Mouse (Mus musculus): ENCODE measurements around the gene Gabpb2. TPM values are rescaled to one million over a fixed set of nuclear protein-coding genes. Genes with fewer than 3 reads are reported as not detected.

Gabpb2 gene
- total and polyA plus RNA-seq, 2 experiments from 2014 or later = 3.1 to 6.6 TPM

DNA sequence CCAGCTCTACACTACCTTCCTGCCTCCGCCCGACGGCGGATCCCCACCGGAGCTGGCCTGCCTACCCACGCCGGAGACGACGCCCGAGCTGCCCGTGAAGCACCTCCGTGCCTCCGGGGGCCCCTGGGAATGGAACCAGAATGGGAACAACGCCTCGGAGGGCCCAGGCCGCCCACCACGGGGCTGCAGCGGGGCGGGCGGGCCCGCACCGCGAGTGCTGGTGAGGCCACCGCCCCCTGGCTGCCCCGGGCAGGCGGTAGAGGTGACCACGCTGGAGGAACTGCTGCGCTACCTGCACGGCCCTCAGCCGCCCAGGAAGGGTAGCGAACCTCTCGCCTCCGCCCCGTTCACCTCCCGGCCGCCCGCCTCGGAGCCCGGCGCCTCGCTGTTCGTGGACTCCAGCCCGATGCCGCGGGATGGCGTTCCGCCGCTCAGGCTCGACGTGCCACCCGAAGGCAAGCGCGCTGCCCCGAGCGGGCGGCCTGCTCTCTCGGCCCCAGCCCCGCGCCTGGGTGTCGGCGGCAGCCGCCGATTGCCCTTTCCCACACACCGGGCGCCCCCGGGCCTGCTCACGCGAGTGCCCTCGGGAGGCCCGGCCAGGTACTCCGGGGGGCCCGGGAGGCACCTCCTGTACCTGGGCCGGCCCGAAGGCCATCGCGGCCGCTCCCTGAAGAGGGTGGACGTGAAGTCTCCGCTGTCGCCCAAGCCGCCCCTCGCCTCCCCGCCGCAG lies 45.0 kb downstream of the Gabpb2 start:
- H3K36me3 ChIP-seq (replicated peaks; ENCODE audit: control insufficient read depth, insufficient read depth, low read length) = no peaks in the 10 kb centered on the region
- DNase-seq (ENCODE audit: low spot score) (no peak), ATAC-seq (ENCODE audit: insufficient read depth, low read depth) (no peak)
- H3K4me3 ChIP-seq (ENCODE audit: low read depth, low read length) = peak overlapping the region; percentile 51
- no peak overlapping the region for H3K9ac ChIP-seq (replicated peaks; ENCODE audit: low read depth, low read length)
- no peaks in the 10 kb centered on the region for H3K9me3 ChIP-seq (replicated peaks; ENCODE audit: control insufficient read depth, low read length)
- WGBS = 27% methylated on average over 79 of the region's 84 CpGs
- TF ChIP-seq EP300 (IDR thresholded peaks at IDR 0.05; ENCODE audit: low read depth) = no peak
- peak overlapping the region; percentile 71 for H3K4me2 ChIP-seq (ENCODE audit: low read depth, low read length)
- H3K27me3 ChIP-seq (ENCODE audit: control insufficient read depth, insufficient read depth, low read length) = peaks cover 48% of the 10 kb centered on the region
- H3K27ac ChIP-seq (ENCODE audit: low read depth) = no peak overlapping the region
- 0 out of 2 replicates have a peak, but pooled peaks cover 9% of the 10 kb centered on the region for H3K4me1 ChIP-seq (ENCODE audit: control insufficient read depth, insufficient read depth)

DNA sequence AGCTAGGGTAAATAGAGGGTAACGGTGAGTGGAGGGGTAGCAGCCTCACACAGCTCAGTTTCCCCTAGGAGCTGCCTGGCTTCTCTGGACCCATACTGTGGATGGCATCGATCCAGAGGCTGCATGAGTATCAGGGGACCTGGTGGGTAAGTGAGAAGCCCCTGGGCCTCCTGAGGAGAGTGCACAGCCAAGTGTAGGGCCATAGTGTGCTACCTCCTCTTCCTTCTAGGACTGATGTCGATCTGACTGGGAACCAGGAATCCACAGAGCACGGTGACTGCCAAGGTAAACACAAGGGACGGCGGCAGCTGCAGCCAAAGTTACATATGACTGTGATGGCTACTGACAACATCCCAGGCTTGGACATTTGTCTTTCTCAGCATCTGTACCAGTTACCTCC lies 46.6 kb downstream of the Gabpb2 start:
- Histone ChIP-seq H3K27ac (ENCODE audit: low read depth) (no peak overlapping the region), H3K27me3 (ENCODE audit: control insufficient read depth, insufficient read depth, low read length) (peaks cover 52% of the 10 kb centered on the region), H3K4me3 (ENCODE audit: low read depth, low read length) (no peak overlapping the region), H3K36me3 (replicated peaks; ENCODE audit: control insufficient read depth, insufficient read depth, low read length) (no peaks in the 10 kb centered on the region), H3K9me3 (replicated peaks; ENCODE audit: control insufficient read depth, low read length) (no peaks in the 10 kb centered on the region), H3K9ac (replicated peaks; ENCODE audit: low read depth, low read length) (no peak overlapping the region), H3K4me2 (ENCODE audit: low read depth, low read length) (no peak overlapping the region), H3K4me1 (ENCODE audit: control insufficient read depth, insufficient read depth) (0 out of 2 replicates have a peak, but pooled peaks cover 9% of the 10 kb centered on the region)
- no peak for DNase-seq (ENCODE audit: low spot score)
- no peak for TF ChIP-seq CTCF (IDR thresholded peaks at IDR 0.05; ENCODE audit: low read depth)
- TF ChIP-seq EP300 (IDR thresholded peaks at IDR 0.05; ENCODE audit: low read depth) = no peak
- WGBS = 71% methylated on average over 6 of the region's 6 CpGs
- no peak for ATAC-seq (ENCODE audit: insufficient read depth, low read depth)

DNA sequence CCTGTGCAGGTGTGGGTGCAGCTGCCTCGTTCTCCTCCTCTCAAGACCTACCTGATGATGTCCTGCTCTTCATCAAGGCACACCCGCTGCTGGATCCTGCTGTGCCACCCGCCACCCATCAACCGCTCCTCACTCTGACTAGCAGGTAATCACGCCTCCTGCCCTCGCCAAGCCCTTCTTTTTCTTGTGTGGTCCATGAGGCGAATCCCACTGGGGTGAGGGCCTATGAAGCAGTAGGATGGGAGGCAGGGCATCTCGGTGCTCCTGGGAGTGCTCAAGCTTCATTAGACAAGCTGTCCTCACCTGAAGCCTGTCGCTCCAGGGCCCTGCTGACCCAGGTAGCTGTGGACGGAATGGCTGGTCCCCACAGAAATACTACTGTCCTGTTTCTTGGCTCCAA lies 47.7 kb downstream of the Gabpb2 start:
- Histone ChIP-seq H3K9me3 (replicated peaks; ENCODE audit: control insufficient read depth, low read length) (no peaks in the 10 kb centered on the region), H3K27me3 (ENCODE audit: control insufficient read depth, insufficient read depth, low read length) (peaks cover 49% of the 10 kb centered on the region), H3K36me3 (replicated peaks; ENCODE audit: control insufficient read depth, insufficient read depth, low read length) (no peaks in the 10 kb centered on the region), H3K27ac (ENCODE audit: low read depth) (no peak overlapping the region), H3K4me2 (ENCODE audit: low read depth, low read length) (no peak overlapping the region), H3K4me1 (ENCODE audit: control insufficient read depth, insufficient read depth) (peaks cover 11% of the 10 kb centered on the region; the same call in 1 of the 2 replicates), H3K9ac (replicated peaks; ENCODE audit: low read depth, low read length) (no peak overlapping the region), H3K4me3 (ENCODE audit: low read depth, low read length) (no peak overlapping the region)
- DNase-seq (ENCODE audit: low spot score) (no peak), ATAC-seq (ENCODE audit: insufficient read depth, low read depth) (no peak)
- no peak for TF ChIP-seq CTCF (IDR thresholded peaks at IDR 0.05; ENCODE audit: low read depth)
- 88% methylated on average over 10 of the region's 10 CpGs for WGBS

DNA sequence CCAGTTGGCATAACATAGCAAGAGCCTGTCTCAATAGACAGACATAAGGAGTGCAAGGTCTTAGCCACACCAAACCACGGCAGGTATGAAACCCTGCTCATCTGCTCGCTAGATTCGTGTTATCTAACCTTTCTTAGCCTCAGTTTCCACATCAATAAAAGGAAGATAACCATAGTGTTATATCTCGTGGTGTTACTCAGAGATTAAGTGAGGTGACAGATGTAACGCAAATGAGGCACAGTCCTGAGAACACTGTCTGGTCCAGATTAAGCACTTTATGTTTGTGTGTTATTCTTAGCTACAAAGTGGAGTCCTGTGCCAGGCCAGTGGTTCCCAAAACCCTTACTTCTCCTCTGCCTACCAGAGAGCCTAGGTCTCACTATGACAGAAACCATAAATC lies 52.9 kb downstream of the Gabpb2 start:
- WGBS = 34% methylated on average over 5 of the region's 5 CpGs
- Histone ChIP-seq H3K4me2 (ENCODE audit: low read depth, low read length) (no peak overlapping the region), H3K36me3 (replicated peaks; ENCODE audit: control insufficient read depth, insufficient read depth, low read length) (no peaks in the 10 kb centered on the region), H3K27ac (ENCODE audit: low read depth) (no peak overlapping the region), H3K27me3 (ENCODE audit: control insufficient read depth, insufficient read depth, low read length) (peaks cover 13% of the 10 kb centered on the region; the same call in 1 of the 2 replicates), H3K4me1 (ENCODE audit: control insufficient read depth, insufficient read depth) (peaks cover 38% of the 10 kb centered on the region), H3K9me3 (replicated peaks; ENCODE audit: control insufficient read depth, low read length) (no peaks in the 10 kb centered on the region), H3K4me3 (ENCODE audit: low read depth, low read length) (no peak overlapping the region), H3K9ac (replicated peaks; ENCODE audit: low read depth, low read length) (no peak overlapping the region)
- no peak for ATAC-seq (ENCODE audit: insufficient read depth, low read depth)
- TF ChIP-seq CTCF (IDR thresholded peaks at IDR 0.05; ENCODE audit: low read depth) = no peak
- no peak for TF ChIP-seq EP300 (IDR thresholded peaks at IDR 0.05; ENCODE audit: low read depth)
- no peak for DNase-seq (ENCODE audit: low spot score)

DNA sequence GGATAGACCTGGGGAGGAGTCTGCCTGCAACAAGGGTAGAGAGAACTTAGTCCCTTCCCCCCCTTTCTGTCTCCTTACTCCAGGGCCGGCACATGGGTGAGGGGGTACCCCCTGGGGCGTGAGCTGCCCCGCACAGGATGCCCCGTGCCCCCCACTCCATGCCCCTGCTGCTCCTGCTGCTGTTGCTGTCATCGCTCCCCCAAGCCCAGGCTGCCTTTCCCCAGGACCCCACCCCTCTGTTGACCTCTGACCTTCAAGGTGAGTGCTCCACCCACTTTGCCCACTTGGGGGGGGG lies 53.5 kb downstream of the Gabpb2 start:
- DNase-seq (ENCODE audit: low spot score) (no peak), ATAC-seq (ENCODE audit: insufficient read depth, low read depth) (no peak)
- no peak overlapping the region for H3K4me3 ChIP-seq (ENCODE audit: low read depth, low read length)
- H3K4me2 ChIP-seq (ENCODE audit: low read depth, low read length) = no peak overlapping the region
- no peak for TF ChIP-seq EP300 (IDR thresholded peaks at IDR 0.05; ENCODE audit: low read depth)
- TF ChIP-seq CTCF (IDR thresholded peaks at IDR 0.05; ENCODE audit: low read depth) = no peak
- WGBS = 87% methylated on average over 5 of the region's 5 CpGs
- no peaks in the 10 kb centered on the region for H3K9me3 ChIP-seq (replicated peaks; ENCODE audit: control insufficient read depth, low read length)
- no peak overlapping the region for H3K27ac ChIP-seq (ENCODE audit: low read depth)
- peaks cover 38% of the 10 kb centered on the region for H3K4me1 ChIP-seq (ENCODE audit: control insufficient read depth, insufficient read depth)
- peaks cover 12% of the 10 kb centered on the region; the same call in 1 of the 2 replicates for H3K27me3 ChIP-seq (ENCODE audit: control insufficient read depth, insufficient read depth, low read length)
- H3K36me3 ChIP-seq (replicated peaks; ENCODE audit: control insufficient read depth, insufficient read depth, low read length) = no peaks in the 10 kb centered on the region
- H3K9ac ChIP-seq (replicated peaks; ENCODE audit: low read depth, low read length) = no peak overlapping the region
